Mouse (Mus musculus) embryonic facial prominence, embryonic 13.5 days (tissue): ENCODE data around the gene D030056L22Rik. TPM values are rescaled to one million over a fixed set of nuclear protein-coding genes. Genes with fewer than 3 reads are reported as not detected.

Source experiments
- polyA plus RNA-seq: library from polyadenylated mRNA; unstranded; fragments of >200 nt; fragmentation: Nextera tagmentation; extraction: Ambion mirVana; gene quantifications from 2 replicates; pipeline ENCODE4 v1.2.1, GENCODE M21; 2015

Gene D030056L22Rik
- polyA plus RNA-seq, 1 experiment from 2014 or later = 30.3 TPM

Other genes with a start within 250 kb of the D030056L22Rik start
- gene Ostf1, start 81.4 kb upstream of the D030056L22Rik start, polyA plus RNA-seq = 65.1 and 68.4 TPM in 2 replicates
- gene Nmrk1, start 81.2 kb upstream of the D030056L22Rik start, polyA plus RNA-seq = 19.4 and 25.0 TPM in 2 replicates
- 27.4 and 37.3 TPM in 2 replicates for gene Carnmt1, start 42.4 kb upstream of the D030056L22Rik start, polyA plus RNA-seq
- gene Trpm6, start 36.8 kb downstream of the D030056L22Rik start, polyA plus RNA-seq = 0.21 and 0.34 TPM in 2 replicates